Mouse (Mus musculus) kidney, postnatal 10 days (tissue): ENCODE results near the gene Uspl1.

Source experiments
- DNase-seq: peaks from one replicate; pipeline ENCODE4 v3.0.0; 2021; ENCODE audit warnings: mixed read lengths

Uspl1 gene

GRCm38 (mm10) chr5:149215540-149215939 lies 31.4 kb downstream of the Uspl1 start:
- no peak for DNase-seq

GRCm38 (mm10) chr5:149217524-149218357 lies 33.6 kb downstream of the Uspl1 start:
- no peak for DNase-seq

GRCm38 (mm10) chr5:149219493-149219892 lies 35.3 kb downstream of the Uspl1 start:
- DNase-seq: no peak

GRCm38 (mm10) chr5:149221355-149221754 lies 37.2 kb downstream of the Uspl1 start:
- DNase-seq: no peak

- DNase-seq: peak; percentile 32
Measured at GRCm38 (mm10) chr5:149224666-149225065, 40.5 kb downstream of the Uspl1 start.

- peak; percentile 98 for DNase-seq
Measured at GRCm38 (mm10) chr5:149228700-149229618, 44.8 kb downstream of the Uspl1 start.

GRCm38 (mm10) chr5:149229619-149230339 lies 45.6 kb downstream of the Uspl1 start:
- DNase-seq: peak; percentile 28

GRCm38 (mm10) chr5:149235002-149235401 lies 50.9 kb downstream of the Uspl1 start:
- no peak for DNase-seq

GRCm38 (mm10) chr5:149237221-149237950 lies 53.2 kb downstream of the Uspl1 start:
- DNase-seq: peak; percentile 28

- DNase-seq: no peak
Measured at GRCm38 (mm10) chr5:149242467-149242866, 58.3 kb downstream of the Uspl1 start.

GRCm38 (mm10) chr5:149243053-149243452 lies 58.9 kb downstream of the Uspl1 start:
- no peak for DNase-seq

- DNase-seq: no peak
Measured at GRCm38 (mm10) chr5:149245391-149245964, 61.3 kb downstream of the Uspl1 start.

GRCm38 (mm10) chr5:149245965-149246470 lies 61.9 kb downstream of the Uspl1 start:
- peak; percentile 42 for DNase-seq

GRCm38 (mm10) chr5:149247047-149247904 lies 63.1 kb downstream of the Uspl1 start:
- no peak for DNase-seq

- DNase-seq: no peak
Measured at GRCm38 (mm10) chr5:149252303-149252702, 68.2 kb downstream of the Uspl1 start.

- DNase-seq: no peak
Measured at GRCm38 (mm10) chr5:149253491-149253890, 69.3 kb downstream of the Uspl1 start.

- DNase-seq: no peak
Measured at GRCm38 (mm10) chr5:149255522-149255921, 71.4 kb downstream of the Uspl1 start.

GRCm38 (mm10) chr5:149257518-149258281 lies 73.5 kb downstream of the Uspl1 start:
- no peak for DNase-seq

GRCm38 (mm10) chr5:149259093-149259492 lies 74.9 kb downstream of the Uspl1 start:
- DNase-seq: peak; percentile 41

GRCm38 (mm10) chr5:149261449-149261848 lies 77.3 kb downstream of the Uspl1 start:
- no peak for DNase-seq
